Mouse (Mus musculus) ES-CJ7 (cell line): Measurements from ENCODE around the gene Ctsw.

Source experiments
- DNase-seq: peaks from one replicate; pipeline ENCODE4 v3.0.0; 2011; ENCODE audit warnings: low read depth, low spot score

Gene Ctsw

DNA sequence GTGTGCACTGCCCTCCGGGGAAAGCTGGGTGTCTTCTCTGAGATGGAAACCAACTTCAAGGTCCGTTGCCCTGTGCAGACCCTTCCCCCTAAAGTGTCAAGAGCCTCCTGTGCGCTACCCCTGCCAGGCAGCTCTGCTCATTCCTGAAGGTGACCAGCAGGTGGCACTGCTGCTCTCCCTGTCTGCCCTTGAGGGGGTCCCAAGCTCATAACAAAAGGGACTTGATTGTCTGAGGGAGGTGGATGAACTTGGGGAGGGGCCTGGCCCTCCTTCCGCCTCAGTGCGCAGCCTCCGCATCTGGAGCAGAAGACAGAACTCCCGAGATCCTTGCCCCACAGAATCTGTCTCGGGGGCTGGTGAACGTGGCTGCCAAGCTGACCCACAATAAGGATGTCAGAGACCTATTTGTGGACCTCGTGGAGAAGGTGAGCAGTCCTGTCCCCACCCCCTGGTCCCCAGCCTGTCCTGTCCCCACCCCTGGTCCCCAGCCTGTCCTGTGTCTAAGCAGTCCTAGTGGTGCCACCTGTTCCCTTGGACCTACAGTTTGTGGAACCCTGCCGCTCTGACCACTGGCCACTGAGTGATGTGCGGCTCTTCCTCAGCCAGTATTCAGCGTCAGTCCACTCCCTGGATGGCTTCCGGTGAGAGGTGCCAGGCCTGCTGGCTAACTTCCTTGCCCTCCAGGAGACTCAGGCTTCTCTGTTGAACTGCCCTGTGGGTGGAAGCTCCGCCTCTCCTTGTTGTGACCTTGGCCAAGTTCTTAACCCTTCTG, 4.3 kb downstream of the Ctsw start:
- peak; percentile 94 for DNase-seq

DNA sequence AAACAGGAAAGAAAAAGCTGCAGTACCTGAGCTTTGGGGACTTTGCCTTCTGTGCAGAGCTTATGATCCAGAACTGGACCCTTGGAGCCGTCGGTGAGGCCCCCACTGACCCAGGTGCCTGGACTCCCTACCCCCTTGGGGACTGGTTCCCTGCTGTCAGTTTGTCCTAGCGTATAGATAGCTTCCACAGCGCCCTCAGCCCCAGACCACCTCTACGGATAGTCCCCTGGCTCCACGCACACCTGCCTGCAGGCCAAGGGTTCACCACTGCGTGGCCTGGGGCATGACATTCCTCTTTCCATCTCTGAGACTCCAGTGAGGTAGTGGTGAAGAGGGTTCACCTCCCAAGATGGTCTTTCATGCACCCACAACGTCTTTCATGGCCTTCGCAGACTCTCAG, 5.1 kb downstream of the Ctsw start:
- no peak for DNase-seq

DNA sequence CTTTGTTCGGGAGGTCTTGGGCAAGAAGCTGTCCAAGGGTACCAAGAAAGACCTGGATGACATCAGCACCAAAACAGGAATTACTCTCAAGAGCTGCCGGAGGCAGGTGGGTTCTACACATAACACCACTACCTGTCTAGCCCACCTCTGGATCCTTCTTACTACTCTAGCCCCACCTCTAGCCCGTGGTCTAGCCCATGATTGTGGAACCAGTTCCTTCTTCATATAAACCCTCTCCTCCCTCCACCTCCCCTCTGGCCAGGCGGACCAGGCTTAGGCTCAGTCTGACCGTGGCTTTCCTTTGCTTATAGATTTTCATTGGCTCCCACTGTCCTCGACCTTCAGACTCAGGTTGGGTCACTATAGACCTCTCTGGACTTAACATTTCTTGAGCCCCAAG, 6.9 kb downstream of the Ctsw start:
- no peak for DNase-seq

DNA sequence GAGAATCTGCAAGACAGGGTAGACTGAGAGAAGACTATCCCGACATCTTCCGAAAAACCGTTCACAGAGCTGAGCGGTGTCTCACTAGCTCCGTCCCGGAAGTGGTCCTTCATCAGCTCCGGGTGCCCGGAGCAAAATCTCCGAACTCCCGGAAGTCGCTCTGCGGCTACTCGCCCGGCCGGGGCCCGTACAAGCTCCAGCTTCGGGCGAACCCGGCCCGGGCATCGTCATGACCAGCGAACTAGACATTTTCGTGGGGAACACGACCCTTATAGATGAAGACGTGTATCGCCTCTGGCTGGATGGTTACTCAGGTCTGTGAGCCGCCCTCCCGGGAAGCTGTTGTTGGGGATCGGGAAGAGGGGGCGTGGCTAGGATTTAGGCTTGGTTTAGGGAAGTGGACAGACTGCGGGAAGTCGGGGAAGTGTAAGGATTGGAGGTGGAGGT, 7.8 kb downstream of the Ctsw start, which contains the start of gene Fibp:
Fibp (plus strand) TSS at position 151 of the 447 bp plus-strand sequence.
- peak; percentile 87 for DNase-seq

DNA sequence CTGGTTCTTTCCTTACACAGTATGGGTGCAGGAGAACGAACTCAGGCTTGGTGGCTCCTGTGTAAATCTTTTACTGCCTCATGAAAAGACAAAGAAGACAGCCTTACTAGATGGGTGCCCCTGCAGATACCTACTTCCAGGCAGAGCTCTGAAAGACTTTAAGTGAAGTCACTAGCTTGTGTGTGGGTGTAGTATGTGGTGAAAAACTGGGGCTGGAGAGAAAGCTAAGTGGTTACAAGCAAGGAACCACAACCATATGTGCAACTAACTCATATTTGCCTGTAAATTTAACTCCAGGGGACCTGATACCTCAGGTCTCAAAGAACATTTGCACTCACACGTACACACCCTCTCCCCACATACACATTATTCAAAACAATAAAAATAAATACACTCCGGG, 8.4 kb downstream of the Ctsw start:
- no peak for DNase-seq

DNA sequence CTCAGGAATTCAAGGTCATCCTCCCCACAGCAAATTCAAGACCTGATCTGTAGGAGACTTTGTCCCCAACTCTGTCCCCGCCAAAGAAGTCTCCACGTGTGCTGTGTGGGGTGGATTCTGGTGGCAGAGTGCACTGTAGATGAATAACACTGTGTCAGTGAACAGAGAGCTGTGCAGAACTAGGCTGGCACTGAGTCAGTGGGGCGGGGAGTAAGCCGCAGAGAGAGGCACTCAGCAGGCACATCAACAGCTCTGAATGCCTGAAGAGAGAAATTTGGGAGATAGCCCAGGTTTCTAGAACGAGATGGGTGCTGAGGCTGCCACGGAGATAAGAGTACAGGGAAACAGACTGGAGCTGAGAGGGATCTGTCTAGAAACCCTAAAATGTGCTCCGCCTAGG, 9.3 kb downstream of the Ctsw start:
- DNase-seq, result no peak

DNA sequence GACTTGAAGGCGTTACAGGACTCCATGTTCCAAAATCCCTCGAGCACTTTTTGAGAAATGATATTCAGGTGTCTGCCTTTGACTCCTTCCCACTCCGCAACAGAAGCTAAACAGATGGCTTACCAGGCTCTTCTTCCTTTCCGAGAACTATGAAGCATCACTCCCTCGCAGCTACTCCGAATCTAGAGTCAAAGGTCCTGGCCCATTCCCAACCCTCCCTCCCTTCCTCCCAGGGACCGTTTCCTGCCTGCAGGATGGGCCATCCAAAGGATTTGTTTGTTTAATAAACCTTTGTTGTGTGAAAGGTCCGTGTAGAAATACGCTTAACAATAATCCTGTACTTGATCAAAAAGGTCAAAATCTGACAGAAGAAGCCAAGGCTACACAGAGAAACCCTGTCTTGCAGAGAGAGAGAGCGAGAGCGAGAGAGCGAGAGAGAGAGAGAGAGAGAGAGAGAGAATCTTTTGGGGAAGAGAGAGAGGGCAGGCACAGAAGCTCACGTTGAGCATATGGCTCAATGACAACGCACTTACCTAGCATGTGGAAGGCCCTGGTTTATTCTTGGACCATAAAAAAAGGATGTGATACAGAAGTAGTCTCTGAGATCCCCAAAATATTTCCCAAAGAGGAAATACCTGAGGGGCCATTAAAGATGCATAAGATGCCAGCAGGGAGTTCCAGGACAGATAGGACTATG, 10.4 kb downstream of the Ctsw start, which contains the start of gene Ccdc85b:
Ccdc85b (minus strand) TSS at position 149 of the 697 bp plus-strand sequence.
- DNase-seq, result no peak

DNA sequence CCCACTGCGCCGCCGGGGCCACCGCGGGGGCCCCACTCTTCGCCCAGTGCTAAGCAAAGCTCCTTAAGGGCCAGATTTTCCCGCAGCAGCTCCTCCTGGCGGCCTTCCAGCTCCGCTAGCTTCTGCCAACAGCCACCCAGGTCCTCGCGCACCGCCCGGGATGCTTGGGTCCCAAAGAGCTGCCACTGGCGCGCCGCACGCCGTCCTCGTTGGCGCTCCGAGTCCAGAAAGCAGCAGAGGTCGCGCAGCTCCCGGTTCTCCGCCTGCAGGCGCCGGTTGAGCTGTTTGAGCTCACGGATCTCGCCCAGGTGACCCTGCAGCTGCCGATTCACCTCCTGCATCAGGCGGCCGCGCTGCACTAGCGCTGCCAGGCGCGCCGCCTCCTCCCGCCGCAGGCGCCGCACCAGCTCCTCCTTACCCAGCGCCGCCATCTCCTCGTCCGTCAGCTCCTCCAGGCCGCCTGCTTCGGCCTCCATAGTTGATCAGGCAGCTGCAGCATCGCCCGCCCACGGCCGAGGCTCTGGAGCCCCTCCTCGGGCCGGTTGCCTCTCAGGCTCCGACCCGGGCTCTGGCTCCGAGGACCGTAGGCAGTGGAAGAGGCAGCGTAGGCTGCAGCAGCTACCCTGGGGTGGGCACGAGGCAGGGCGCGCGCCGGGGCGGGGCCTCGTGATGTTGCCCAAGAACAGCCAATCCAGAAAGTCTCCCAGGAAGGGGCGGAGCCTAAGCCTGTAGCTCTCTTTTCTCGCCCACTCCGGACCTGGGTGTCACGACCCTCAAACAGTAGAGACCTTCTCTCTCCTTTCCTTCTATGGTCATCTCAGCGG, 11.2 kb downstream of the Ctsw start:
- DNase-seq, result peak; percentile 91

DNA sequence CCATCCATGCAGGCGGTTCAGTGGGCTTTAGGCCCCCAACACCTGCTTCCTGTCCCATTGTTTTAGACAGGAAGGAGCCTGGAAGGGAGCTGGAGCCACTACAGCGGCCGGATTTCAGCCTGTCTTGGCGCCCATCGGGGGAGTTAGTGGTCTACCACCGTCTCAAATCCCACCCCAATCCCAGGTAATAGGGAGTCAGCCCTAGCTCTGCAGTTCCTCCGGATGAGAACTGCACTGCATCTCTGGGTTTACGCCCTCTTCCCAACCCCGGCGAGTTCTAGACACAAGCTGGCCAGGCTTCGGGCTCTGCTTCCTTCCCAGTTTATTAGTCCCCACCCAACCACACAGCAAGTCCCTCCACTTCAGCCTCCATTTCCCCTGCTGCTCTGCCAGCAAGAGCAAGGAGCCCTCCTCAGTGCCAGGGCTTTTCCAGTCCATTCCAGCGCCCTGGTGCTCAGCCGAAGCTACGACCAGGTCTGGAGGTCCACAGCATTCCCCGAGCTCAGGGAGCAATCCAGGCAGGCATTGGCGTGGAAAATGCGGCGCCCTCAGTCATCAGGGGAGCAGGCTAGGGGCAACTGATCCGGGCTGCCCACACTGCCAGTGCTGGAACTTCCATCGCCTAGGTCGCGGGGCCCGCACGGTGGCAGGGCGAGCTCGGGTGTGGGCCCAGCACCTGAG, 11.9 kb downstream of the Ctsw start:
- no peak for DNase-seq

DNA sequence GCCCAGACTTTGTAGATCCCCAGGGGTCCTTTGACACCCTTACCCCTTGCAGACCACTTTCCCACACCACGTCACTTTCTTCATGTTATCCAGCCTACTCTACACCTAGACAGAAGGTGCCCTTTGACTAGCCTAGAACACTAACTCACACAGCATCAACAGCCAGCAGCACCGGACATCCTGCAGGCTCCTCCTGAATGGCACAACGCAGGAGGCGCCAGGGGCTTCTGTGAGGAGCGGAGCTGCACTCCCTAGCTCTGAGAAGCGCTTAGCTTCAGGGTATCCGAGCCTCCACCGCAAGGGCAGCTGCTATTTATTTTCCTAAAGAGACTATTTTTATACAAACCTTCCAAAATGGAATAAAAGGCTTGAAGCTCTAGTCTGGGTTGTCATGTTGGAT, 12.7 kb downstream of the Ctsw start:
- no peak for DNase-seq

DNA sequence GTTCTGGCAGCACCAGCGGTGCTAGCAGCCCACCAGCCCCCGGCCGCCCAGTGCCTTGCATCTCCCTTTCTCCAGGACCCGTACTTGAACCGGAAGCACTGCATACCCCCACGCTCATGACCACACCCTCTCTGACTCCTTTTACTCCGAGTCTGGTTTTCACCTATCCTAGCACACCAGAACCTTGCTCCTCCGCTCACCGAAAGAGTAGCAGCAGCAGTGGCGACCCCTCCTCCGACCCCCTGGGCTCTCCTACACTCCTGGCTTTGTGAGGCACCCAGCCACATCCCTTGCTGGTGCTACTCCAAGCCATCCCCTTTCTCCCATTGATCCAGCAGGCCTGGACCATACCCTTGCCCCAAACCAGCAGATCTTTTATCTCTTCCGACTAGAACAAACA, 13.3 kb downstream of the Ctsw start:
- no peak for DNase-seq

DNA sequence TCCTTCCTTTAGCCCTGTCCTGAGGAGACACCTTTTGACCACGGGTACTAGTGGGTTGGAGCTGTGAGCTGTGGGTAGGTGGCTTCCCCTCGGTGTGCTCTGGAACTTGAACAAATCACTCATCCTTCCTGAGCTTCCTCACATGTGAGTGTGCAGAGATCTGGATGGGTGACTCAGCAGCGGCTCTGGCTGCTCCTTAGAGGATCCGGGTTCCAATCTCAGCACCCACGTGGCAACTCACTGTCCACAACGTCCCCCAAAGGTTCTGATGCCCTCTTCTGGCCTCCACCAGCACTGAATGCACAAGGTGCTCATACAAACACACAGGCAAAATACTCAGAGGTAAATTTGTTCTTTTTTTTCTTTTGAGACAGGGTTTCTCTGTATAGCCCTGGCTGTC, 16.5 kb downstream of the Ctsw start:
- no peak for DNase-seq

DNA sequence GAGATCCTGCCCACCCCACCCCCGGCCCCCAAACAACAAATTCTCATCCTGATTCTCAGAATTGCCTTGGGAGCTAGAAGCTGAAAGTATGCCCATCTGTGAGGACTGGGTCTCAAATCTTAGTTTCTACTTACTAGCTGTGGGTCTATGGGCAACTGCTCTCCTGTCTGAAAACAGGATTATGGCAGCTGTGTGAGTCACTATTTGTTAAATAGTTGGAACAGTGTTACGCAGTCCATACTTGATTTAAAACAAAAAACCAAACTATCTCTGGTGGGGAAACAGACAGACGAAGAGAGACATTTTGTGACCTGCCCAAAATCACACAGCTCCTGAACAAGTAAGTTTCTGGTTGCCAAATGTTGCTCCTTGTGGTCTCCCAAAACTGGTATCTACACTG, 18.6 kb downstream of the Ctsw start:
- DNase-seq, result no peak

DNA sequence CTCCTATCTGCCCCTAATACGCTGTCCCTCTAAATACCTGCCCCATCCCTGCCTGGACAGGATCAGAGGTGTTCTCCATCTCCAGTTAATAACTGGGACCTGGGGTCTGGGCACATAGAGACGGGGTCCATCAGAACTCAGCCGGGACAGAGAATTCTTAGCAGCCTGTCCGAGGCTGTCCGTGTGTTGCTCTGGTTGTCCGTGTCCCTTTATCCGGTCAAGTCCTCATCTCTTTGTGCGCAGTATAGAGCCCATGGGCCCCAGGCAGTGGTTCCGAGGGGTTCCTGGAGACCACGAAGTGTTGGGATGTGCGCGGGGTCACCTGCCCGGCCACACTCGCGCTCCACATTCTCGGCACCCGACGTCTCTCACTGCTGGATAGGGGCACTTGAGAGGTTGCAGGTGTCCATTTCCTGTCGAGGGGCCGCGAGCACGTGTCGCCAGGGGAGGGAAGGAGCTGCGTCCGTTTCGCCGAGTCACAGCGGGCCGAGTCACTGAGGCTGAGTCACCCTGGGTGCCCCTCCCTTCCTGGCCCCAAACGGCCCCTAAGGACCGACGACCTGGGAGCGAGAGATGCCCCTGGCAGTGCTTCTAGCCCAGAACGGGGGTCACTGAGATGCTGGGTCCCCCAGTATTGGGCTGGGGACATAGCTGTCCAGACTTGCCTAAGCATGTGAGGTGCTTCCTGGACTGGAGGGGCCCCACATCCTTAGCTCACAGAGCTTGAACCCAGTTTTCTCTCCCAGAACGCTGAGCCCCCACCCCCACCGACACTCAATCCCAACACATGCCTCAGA, 19.8 kb downstream of the Ctsw start:
- no peak for DNase-seq

DNA sequence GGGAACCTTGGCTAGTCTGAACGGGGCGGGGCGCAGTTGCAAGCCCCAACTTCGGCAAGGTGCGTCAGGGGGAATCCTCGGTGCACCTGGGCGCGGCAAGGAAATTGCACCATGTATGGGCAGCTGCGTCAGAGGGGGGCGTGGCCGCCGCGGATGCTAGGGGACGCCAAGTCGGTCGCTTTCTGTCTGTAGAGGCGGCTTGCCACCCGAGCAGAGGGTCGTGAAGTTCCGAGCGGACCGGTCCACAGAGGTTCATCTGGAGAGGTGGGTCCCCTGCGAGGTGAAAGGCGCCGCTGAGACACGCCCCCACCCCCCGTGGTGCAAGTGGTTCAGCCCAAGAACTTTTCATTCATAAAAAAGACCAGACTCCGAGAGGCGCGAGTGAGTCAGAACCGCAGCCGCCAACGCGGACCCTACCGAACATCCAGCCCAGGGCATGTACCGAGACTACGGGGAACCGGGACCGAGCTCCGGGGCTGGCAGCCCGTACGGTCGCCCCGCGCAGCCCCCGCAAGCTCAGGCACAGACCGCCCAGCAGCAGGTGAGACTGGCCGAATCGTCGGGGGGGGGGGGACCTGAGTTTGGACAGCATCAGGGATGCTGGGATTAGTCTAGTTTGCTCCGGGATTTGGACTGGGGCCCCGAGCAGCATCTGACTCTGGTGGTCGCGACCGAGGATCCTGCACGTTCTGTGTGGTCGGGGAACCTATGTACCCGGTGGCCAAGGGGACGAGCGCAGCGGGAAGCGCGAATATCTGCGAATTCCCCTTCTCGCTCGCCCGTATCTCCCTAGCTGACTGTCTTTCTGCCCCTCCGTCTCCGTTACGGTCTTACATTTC, 20.6 kb downstream of the Ctsw start, which contains the start of gene Fosl1:
Fosl1 (plus strand) TSS at position 33 of the 839 bp plus-strand sequence.
- peak; percentile 84 for DNase-seq

DNA sequence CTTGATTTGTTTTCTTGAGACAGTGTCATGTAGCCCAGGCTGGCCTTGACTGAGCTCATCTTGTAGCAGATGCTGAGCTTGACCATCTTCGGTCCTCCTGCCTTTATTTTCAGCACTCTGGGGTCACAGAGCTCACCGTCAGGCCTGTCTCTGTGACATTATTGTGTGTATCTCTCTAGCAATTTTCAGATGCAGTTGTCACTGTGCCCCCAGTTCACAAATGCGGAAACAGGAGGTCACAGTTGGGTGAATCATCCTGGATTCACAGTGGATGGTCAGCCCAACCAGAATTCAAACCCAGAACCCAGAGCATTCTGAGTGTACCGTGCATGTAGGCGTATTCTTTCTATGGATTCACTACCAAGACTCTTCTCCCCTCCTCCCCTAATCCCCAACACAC, 22.6 kb downstream of the Ctsw start:
- DNase-seq, result no peak

DNA sequence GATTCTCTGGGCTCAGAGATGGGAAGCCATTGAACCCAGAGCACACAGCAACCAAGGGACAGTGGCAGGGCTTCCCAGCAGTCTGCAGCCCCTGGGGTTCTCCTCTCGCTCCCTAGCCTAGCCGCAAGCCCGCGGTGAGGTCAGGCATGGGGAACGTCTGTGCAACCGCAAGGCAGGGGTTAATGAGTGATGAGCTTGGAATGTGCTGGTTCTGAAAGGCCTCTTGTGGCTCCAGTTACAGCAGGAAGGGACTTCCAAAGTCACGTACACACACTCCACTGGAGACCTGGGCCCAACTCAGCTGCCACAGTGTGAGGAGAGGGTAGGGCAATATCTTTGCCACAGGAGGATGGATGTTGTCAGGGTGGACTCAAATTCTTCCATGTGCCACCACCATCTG, 23.4 kb downstream of the Ctsw start:
- no peak for DNase-seq

DNA sequence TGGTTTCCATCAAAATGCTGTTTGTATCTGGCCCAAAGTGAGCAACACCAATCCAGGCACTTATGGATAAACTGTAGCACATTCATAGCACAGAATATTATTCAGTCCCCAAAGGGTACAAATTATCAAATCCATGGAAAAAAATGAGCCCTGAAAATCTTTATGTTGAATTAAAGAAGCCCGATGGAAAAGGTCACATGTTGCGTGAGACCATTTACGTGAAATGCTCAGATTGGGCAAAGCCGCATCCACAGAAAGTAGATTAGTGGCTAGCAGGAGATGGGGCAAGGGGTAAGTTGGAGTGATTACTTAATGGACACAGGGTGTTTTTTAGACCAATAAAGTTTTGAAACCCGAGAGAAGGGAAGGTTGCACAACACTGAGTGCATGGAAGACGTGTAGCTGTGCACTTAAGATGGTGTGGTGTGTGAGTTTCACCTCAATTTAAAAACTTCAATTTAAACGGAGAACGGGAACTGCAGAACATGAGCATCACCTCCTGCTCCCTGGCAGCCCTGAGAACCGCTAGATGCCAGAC, 23.9 kb downstream of the Ctsw start:
- DNase-seq, result no peak

DNA sequence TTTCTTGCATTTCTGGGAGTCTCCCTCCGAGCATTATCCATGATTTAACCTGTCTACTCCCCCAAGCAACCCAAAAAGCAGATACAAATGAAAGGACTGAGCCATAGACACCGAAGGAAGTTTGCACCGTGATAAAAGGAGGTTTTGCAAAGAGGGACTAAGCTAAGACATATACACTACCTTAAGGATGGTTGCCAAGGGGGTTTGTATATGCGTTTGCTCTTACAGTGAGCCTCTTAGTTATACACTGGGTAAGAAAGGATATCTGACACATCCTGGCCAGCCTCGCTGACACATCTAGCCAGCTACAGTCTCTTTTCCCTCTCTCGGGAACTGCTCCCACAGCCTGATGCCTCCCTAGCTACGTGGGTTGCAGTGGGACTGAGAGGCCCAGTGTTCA, 34.4 kb downstream of the Ctsw start:
- DNase-seq, result no peak
